Mouse (Mus musculus) C2C12 (cell line): ENCODE measurements at regions not wholly inside any gene's neighbourhood (a gene's known extent, or its start where the extent isn't known, plus 50 kb on each side); places are given as distances from the start of the nearest gene placed in this dataset.
"Not testable (repeated sequence)": the region's sequence is repeated elsewhere in the genome, so short reads cannot be mapped to it uniquely, and the experiment has no call there.

ENCODE experiments used
- CTCF ChIP-seq: IDR thresholded peaks from one replicate; pipeline ENCODE4 v1.5.1; 2011; ENCODE audit not compliant: control insufficient read depth, insufficient read depth, insufficient read length
- MYOG ChIP-seq: IDR thresholded peaks from one replicate; pipeline ENCODE4 v1.6.1; 2011; ENCODE audit not compliant: control insufficient read depth, insufficient read length; ENCODE audit errors: extremely low read depth

- TF ChIP-seq CTCF, MYOG: not testable (repeated sequence)
Measured at GRCm38 (mm10) chr13:75399846-75400245, 306.7 kb upstream of the Ell2 start.
